Mouse (Mus musculus): Measurements from ENCODE around the gene Lingo1. TPM values are rescaled to one million over a fixed set of nuclear protein-coding genes. Genes with fewer than 3 reads are reported as not detected.

Gene Lingo1
- 79.4 and 80.7 TPM in 2 replicates for polyA plus RNA-seq (2015; fragmentation: Nextera tagmentation; extraction: Ambion mirVana)

DNA sequence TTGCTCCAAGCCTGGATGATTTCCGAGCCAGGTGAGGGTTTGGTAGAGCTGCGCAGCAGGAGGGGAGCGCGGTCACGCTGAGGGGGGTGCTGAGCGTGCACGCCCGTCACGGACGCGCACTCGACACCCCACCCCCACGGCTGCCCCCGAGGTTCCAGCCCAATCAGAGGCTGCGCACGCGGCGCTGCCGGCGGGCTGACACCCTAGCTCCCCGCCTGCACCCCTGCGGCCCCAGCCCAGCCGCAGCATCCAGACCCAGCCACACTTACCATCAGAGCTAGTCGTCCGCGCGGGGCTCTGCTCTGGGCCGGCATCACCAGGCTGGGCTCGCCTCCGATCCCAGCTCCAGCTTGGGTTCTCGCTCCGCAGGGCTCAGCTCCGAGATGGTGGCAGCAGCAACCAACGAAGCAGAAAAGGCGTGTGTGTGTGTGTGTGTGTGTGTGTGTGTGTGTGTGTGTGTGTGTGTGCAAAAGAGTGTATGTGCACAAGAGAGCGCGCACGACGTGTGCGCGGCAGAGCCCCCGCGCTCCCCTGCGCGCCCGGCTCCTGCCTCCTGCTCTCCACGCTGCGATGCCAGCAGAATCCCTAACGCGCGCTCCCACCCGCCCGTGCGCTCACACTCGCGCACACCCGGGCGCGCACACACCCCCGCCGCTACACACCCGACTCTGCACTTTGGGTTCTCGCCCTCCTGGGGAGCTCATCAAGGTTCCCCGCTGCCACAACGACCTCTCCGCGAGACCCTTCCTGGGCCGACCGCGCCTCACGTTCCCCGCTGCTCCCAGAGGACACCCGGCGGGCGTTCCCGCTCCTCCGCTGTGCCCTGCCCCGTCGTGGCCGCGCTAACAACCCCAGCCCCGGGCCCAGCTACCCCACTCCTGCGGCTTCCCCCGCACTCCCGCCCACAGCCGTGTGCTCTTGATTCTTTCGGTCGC lies at the start of gene Lingo1:
TSS of gene Lingo1 (minus strand) at position 748 of the 935 bp plus-strand sequence.
- Histone ChIP-seq H3K36me3 (ENCODE audit: control insufficient read depth, insufficient read depth, low read length) (no peaks in the 10 kb centered on the region), H3K9ac (ENCODE audit: low read depth, low read length) (peak within 1 kb of the TSS; percentile 83), H3K4me2 (ENCODE audit: low read length) (peak within 1 kb of the TSS; percentile 80), H3K9me3 (ENCODE audit: control insufficient read depth, low read length) (no peaks in the 10 kb centered on the region), H3K27me3 (replicated peaks; ENCODE audit: control insufficient read depth, insufficient read depth, low read length) (peaks cover 6% of the 10 kb centered on the region), H3K4me3 (ENCODE audit: low read length) (peak within 1 kb of the TSS; percentile 64), H3K27ac (ENCODE audit: low read depth, low read length) (peak within 1 kb of the TSS; percentile 91), H3K4me1 (ENCODE audit: control insufficient read depth, insufficient read depth, low read depth, low read length) (peaks cover 30% of the 10 kb centered on the region)
- ATAC-seq: peak; percentile 84
- under 1% methylated on average over 69 of the region's 88 CpGs for WGBS

DNA sequence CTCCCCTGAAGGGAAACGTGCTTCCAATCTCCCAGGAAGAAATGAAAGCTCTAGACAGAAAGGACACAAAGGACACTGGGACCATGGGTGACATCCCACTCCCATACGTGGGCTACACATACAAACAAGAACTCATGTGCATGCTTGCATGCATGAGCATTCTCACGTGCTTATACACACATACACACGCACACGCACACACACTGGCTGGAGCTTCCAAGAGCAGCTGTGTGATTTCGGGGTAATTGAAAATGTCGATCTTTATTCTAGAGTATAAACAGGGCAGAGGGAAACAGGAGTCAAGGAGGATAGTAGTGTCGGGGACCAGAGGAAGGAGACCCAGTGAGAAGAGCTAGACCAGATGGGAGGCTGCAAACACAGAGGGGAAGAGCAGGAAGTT lies 48.4 kb upstream of the Lingo1 start:
- no peak overlapping the region for H3K27ac ChIP-seq (ENCODE audit: low read depth, low read length)
- no peak overlapping the region for H3K4me3 ChIP-seq (ENCODE audit: low read length)
- H3K27me3 ChIP-seq (replicated peaks; ENCODE audit: control insufficient read depth, insufficient read depth, low read length): no peaks in the 10 kb centered on the region
- peaks cover 14% of the 10 kb centered on the region for H3K4me1 ChIP-seq (ENCODE audit: control insufficient read depth, insufficient read depth, low read depth, low read length)
- no peaks in the 10 kb centered on the region for H3K9me3 ChIP-seq (ENCODE audit: control insufficient read depth, low read length)
- no peak for ATAC-seq
- H3K36me3 ChIP-seq (ENCODE audit: control insufficient read depth, insufficient read depth, low read length): no peaks in the 10 kb centered on the region
- H3K4me2 ChIP-seq (ENCODE audit: low read length): no peak overlapping the region
- no peak overlapping the region for H3K9ac ChIP-seq (ENCODE audit: low read depth, low read length)
- WGBS: 43% methylated on average over 8 of the region's 8 CpGs

DNA sequence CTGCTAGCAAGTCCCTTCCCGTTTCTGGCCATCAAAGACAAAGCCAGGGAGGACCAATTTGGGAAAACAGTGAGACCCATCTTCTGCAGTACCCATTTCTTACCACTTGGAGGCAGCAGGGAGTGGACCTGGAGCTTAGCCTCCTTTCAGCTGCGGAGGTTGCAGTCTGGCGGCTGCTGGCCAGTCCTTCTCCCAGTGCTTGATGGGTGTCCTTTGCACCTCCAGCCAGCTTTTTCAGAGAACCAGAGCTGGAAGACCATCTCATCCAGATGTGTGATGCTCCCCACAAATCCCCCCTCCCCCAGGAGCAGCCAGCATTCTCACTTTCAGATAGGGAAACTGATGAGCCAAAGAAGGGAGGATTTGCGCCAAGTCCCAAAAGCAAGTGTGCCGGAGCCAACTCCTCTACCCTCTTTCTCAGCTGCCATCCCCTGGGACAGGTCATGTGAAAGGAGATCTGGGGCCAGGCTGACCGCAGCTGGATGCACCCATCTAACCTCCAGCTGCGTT lies 47.5 kb upstream of the Lingo1 start:
- Histone ChIP-seq H3K4me3 (ENCODE audit: low read length) (no peak overlapping the region), H3K27me3 (replicated peaks; ENCODE audit: control insufficient read depth, insufficient read depth, low read length) (no peaks in the 10 kb centered on the region), H3K27ac (ENCODE audit: low read depth, low read length) (no peak overlapping the region), H3K36me3 (ENCODE audit: control insufficient read depth, insufficient read depth, low read length) (no peaks in the 10 kb centered on the region), H3K4me2 (ENCODE audit: low read length) (no peak overlapping the region), H3K9ac (ENCODE audit: low read depth, low read length) (0 out of 2 replicates have a peak overlapping the region, but pooled peaks have one; percentile 0), H3K4me1 (ENCODE audit: control insufficient read depth, insufficient read depth, low read depth, low read length) (peaks cover 14% of the 10 kb centered on the region), H3K9me3 (ENCODE audit: control insufficient read depth, low read length) (no peaks in the 10 kb centered on the region)
- no peak for ATAC-seq
- 30% methylated on average over 7 of the region's 7 CpGs for WGBS

DNA sequence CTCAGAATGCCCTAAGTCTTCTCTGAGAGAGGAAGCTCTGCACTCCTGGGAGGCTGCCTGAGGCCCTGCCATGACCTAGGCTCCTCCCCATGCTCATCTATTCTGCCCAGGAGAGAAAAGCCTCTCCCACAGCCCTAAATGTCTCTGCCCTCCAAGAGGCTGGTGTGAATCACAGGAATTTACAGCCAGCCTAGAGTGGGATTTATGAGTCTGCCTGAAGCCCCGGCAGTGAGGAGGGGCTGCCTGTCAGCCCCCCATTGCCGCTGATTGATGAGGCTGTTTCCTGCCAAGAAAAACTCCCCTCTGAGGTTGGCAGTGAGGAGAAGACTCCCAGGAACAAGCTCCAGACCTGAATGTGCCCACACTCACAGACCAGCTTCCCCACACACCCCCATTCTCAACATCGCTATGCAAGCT lies 46.0 kb upstream of the Lingo1 start:
- 35% methylated on average over 3 of the region's 3 CpGs for WGBS
- Histone ChIP-seq H3K9me3 (ENCODE audit: control insufficient read depth, low read length) (no peaks in the 10 kb centered on the region), H3K27me3 (replicated peaks; ENCODE audit: control insufficient read depth, insufficient read depth, low read length) (no peaks in the 10 kb centered on the region), H3K4me2 (ENCODE audit: low read length) (no peak overlapping the region), H3K4me1 (ENCODE audit: control insufficient read depth, insufficient read depth, low read depth, low read length) (peaks cover 14% of the 10 kb centered on the region), H3K9ac (ENCODE audit: low read depth, low read length) (no peak overlapping the region), H3K4me3 (ENCODE audit: low read length) (no peak overlapping the region), H3K27ac (ENCODE audit: low read depth, low read length) (peak overlapping the region; percentile 6), H3K36me3 (ENCODE audit: control insufficient read depth, insufficient read depth, low read length) (no peaks in the 10 kb centered on the region)
- ATAC-seq: peak; percentile 61

DNA sequence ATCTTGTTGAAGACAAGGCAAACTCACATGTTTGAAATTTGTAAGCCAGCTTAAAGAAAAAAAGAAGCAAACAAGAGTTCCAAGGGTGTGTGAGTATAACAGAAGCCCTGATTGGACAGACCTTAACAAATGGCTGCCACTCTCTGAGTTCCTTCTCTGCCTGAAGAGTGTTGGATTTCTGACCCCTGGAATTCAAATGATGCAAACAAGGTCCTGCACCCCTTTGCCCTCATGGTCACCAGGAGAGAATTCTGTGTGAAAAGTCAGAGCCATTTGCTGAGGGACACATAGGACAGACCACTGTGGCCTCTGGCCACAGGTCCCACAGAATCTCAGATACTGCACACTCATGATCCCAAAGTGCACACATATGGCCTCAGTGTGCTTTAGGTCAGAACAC lies 45.6 kb upstream of the Lingo1 start:
- Histone ChIP-seq H3K9ac (ENCODE audit: low read depth, low read length) (no peak overlapping the region), H3K4me1 (ENCODE audit: control insufficient read depth, insufficient read depth, low read depth, low read length) (peaks cover 14% of the 10 kb centered on the region), H3K9me3 (ENCODE audit: control insufficient read depth, low read length) (no peaks in the 10 kb centered on the region), H3K36me3 (ENCODE audit: control insufficient read depth, insufficient read depth, low read length) (no peaks in the 10 kb centered on the region), H3K27me3 (replicated peaks; ENCODE audit: control insufficient read depth, insufficient read depth, low read length) (no peaks in the 10 kb centered on the region), H3K4me2 (ENCODE audit: low read length) (no peak overlapping the region), H3K4me3 (ENCODE audit: low read length) (no peak overlapping the region), H3K27ac (ENCODE audit: low read depth, low read length) (peak overlapping the region; percentile 6; the same call in 1 of the 2 replicates)
- ATAC-seq: no peak

DNA sequence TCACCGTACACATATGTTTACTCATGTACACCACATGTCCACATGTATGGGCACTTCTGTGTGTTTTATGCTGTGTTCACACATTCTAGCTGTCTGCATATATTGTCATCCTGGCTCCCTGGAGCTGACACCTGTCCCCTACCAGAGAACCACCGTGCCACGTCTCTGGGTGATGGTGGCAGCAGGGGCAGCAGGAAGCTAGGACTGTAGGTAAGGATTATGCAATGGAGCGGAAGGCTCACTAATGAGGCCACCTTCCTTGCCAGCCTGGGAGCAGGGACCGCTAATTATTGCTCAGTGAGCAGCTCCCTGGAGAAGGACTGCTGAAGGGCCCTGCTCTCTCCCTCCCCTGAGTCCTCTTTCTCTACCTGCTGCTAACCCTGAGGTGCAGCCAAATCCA lies 44.5 kb upstream of the Lingo1 start:
- ATAC-seq: no peak
- Histone ChIP-seq H3K27ac (ENCODE audit: low read depth, low read length) (no peak overlapping the region), H3K4me3 (ENCODE audit: low read length) (no peak overlapping the region), H3K4me1 (ENCODE audit: control insufficient read depth, insufficient read depth, low read depth, low read length) (peaks cover 14% of the 10 kb centered on the region), H3K9me3 (ENCODE audit: control insufficient read depth, low read length) (no peaks in the 10 kb centered on the region), H3K36me3 (ENCODE audit: control insufficient read depth, insufficient read depth, low read length) (no peaks in the 10 kb centered on the region), H3K27me3 (replicated peaks; ENCODE audit: control insufficient read depth, insufficient read depth, low read length) (no peaks in the 10 kb centered on the region), H3K9ac (ENCODE audit: low read depth, low read length) (no peak overlapping the region), H3K4me2 (ENCODE audit: low read length) (no peak overlapping the region)
- WGBS: 52% methylated on average over 5 of the region's 5 CpGs

DNA sequence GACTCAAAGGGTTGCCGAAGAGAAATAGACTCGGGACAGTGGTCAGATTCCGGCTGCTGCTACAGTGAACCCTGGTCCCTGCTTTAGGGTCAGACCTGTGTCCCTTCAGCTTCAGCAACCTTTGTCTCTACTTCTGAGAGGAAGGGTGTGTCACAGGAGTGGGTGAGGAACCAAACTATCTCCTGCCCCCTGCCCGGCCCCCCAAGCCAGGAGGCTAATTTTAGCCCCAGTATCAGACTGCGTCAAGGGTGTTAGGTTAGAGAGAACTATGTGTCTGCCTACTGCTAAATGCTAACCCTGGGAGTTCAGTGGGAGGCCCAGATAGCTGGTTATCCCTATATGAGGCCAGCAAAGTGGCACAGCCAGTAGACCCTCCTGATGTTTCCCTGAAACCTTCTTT lies 38.9 kb upstream of the Lingo1 start:
- ATAC-seq: no peak
- H3K27ac ChIP-seq (ENCODE audit: low read depth, low read length): no peak overlapping the region
- no peaks in the 10 kb centered on the region for H3K27me3 ChIP-seq (replicated peaks; ENCODE audit: control insufficient read depth, insufficient read depth, low read length)
- no peak overlapping the region for H3K9ac ChIP-seq (ENCODE audit: low read depth, low read length)
- no peaks in the 10 kb centered on the region for H3K36me3 ChIP-seq (ENCODE audit: control insufficient read depth, insufficient read depth, low read length)
- no peak overlapping the region for H3K4me3 ChIP-seq (ENCODE audit: low read length)
- H3K4me1 ChIP-seq (ENCODE audit: control insufficient read depth, insufficient read depth, low read depth, low read length): peaks cover 15% of the 10 kb centered on the region
- H3K4me2 ChIP-seq (ENCODE audit: low read length): no peak overlapping the region
- 90% methylated on average over 5 of the region's 5 CpGs for WGBS
- no peaks in the 10 kb centered on the region for H3K9me3 ChIP-seq (ENCODE audit: control insufficient read depth, low read length)

DNA sequence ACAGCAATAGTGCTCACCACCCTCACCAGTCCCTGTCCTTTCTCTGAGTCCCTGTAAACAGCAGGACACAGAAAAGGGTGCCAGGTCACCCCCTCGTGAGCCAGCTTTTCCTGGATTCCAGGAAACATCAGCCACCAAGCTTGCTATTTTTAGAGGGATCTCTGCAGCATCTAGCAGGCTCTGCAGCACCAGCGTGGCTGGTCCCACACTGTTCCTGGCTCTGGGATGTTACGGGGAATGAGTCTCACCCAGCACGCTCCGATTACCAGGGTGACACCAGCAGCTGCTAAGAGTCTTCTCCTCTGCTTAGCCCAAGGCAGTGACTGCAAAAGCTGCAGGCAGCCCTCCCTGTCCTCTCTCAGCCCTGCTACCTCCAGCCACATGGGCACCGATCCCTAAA lies 36.6 kb upstream of the Lingo1 start:
- no peaks in the 10 kb centered on the region for H3K9me3 ChIP-seq (ENCODE audit: control insufficient read depth, low read length)
- H3K4me1 ChIP-seq (ENCODE audit: control insufficient read depth, insufficient read depth, low read depth, low read length): peaks cover 22% of the 10 kb centered on the region
- H3K27me3 ChIP-seq (replicated peaks; ENCODE audit: control insufficient read depth, insufficient read depth, low read length): no peaks in the 10 kb centered on the region
- 26% methylated on average over 6 of the region's 6 CpGs for WGBS
- H3K36me3 ChIP-seq (ENCODE audit: control insufficient read depth, insufficient read depth, low read length): no peaks in the 10 kb centered on the region
- peak overlapping the region; percentile 20; the same call in 1 of the 2 replicates for H3K9ac ChIP-seq (ENCODE audit: low read depth, low read length)
- H3K4me2 ChIP-seq (ENCODE audit: low read length): no peak overlapping the region
- no peak overlapping the region for H3K4me3 ChIP-seq (ENCODE audit: low read length)
- ATAC-seq: no peak
- H3K27ac ChIP-seq (ENCODE audit: low read depth, low read length): no peak overlapping the region

DNA sequence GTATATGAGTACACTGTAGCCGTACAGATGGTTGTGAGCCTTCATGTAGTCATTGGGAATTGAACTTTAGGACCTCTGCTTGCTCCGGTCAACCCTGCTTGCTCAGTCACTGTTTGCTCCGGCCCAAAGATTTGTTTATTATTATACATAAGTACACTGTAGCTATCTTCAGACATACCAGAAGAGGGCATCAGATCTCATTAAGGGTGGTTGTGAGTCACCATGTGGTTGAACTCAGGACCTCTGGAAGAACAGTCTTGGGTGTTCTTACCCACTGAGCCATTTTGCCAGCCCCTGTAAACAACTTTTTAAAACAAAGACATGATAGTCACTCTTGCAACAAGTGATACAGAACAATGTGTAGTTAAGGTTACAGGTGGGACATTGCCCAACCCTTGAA lies 35.6 kb upstream of the Lingo1 start:
- Histone ChIP-seq H3K27ac (ENCODE audit: low read depth, low read length) (no peak overlapping the region), H3K9ac (ENCODE audit: low read depth, low read length) (no peak overlapping the region), H3K4me1 (ENCODE audit: control insufficient read depth, insufficient read depth, low read depth, low read length) (peaks cover 22% of the 10 kb centered on the region), H3K4me3 (ENCODE audit: low read length) (no peak overlapping the region), H3K36me3 (ENCODE audit: control insufficient read depth, insufficient read depth, low read length) (no peaks in the 10 kb centered on the region), H3K27me3 (replicated peaks; ENCODE audit: control insufficient read depth, insufficient read depth, low read length) (no peaks in the 10 kb centered on the region), H3K4me2 (ENCODE audit: low read length) (no peak overlapping the region), H3K9me3 (ENCODE audit: control insufficient read depth, low read length) (no peaks in the 10 kb centered on the region)
- WGBS: 86% methylated on average over 3 of the region's 3 CpGs
- no peak for ATAC-seq
